Mouse (Mus musculus) monocyte, adult 2 months (primary cell): ENCODE data around the gene Srf.
"Not testable (repeated sequence)": the region's sequence is repeated elsewhere in the genome, so short reads cannot be mapped to it uniquely, and the experiment has no call there.

Experiments
- DNase-seq, 2 experiments: peaks; one replicate each; pipeline ENCODE4 v3.0.0; 2022; ENCODE audit warnings: low spot score in 2 of 2, low read depth in 1 of 2

Gene Srf

DNA sequence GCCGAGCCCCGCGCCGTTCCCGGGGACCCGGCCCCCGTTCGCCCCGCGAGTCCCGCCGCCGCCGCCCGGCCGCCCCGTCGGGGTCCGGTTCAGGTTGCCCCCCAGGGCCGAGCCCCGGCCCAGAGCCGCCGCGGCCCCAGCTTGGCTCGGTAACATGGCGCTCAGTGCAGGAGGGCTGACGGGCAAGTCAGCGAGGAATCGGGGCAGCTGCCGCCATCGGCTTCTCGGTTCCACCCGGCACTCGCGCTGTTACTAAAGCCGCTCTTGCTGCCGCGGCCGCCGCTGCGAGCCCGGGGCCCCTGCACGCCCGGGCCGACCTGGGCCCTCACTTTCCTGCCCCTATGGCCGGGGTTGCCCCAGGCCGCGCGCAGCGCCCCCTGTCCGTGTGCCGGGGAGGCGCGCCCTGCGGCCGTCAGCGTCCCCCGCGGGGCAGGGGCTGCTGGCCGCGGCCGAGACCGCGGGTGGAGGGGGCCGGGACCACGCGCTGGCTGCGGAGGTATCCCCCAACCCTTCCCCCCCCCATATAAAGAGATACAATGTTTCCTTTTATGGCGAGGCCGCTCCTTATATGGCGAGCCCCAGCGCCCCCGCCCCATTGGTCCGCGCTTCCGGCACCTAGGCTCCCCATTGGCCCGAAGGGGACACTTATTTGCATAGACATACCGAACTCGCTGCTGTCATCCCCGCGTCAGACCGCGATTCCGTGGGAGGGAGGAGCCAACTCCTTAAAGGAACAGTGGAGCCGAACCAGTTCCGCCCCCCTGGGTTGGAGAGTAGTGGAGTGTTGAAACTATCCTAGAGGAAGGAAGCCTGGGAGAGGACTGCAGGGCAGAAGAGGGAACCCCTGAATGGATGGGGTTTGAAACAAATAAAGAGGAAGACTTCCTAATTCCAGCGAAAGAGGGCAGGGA is at the start of gene Srf:
Srf (minus strand) TSS at position 503 of the 911 bp plus-strand sequence.
- peak; percentile 93 for DNase-seq

DNA sequence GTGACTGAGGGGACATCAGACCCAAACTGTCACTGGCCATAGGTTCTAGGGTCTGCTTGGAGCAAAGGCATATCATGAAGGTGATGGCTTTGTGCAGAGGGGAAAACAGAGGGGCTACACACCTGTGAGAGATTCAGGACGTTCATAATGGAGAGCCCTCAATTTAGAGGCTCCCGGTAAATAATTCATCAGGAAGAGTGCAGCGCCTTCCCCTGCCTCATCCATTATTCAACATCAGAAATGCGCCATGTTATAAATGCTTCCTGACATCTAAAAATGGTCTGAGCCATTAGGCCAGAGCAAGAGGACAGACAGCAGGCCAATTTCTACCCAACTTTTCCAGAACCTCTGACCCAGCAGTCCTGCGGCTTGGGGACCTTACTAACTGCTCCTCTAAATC is 49.2 kb upstream of the Srf start:
- no peak for DNase-seq

DNA sequence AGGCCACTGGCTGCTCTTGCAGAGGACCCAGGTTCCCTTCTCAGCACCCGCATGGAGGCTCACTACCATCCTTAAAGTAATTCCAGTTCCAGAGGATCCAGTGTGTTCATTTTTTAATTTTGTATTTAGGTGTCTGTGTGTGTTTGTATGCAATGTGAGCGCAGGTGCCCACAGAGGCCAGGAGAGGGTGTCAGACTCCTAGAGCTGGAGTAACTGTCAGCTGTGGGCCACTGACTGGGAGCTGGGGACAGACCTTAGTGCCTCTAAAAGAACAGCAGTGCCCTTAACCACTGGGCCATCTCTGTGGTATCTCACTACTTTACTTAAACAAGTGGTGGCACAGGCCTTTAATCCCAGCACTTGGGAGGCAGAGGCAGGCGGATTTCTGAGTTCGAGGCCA is 47.3 kb upstream of the Srf start:
- no peak for DNase-seq

DNA sequence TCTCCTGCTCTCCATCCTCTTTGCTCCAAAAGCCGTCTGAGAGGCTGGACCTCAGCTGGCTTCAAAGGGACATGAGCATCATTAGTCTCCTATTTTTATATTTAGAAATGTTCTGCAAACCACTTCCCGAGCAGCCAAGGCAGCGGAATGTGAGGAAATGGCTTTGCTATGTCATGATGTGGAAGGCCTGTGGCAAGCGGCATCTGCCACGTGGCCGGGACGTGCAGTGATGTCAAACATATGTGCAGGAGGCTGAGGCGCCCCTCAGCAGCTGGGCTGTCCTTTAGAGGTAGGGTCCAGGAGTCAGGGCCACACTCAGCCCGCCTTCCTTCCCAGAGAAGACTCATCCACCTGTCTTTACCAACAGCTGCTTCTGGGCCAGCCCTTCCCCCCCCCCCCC is 46.2 kb upstream of the Srf start:
- DNase-seq, result no peak

DNA sequence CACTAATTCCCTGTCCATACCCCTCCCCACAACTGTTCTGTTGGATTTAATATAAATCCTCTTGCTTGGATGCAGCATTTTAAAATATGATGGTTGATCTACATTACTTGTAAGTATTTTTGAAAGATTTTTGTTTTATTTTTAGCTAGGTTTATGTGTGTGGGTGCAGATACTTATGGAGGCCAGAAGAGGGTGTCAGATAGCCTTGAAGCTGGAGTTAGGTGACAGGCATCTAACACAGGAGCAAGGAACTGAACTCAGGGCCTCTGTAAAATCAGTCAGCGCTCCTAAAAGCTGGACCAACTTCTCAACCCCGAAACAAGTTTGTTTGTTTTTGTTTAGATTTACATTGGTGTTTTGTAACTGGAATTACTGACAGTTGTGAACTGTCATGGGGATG is 44.6 kb upstream of the Srf start:
- no peak for DNase-seq

DNA sequence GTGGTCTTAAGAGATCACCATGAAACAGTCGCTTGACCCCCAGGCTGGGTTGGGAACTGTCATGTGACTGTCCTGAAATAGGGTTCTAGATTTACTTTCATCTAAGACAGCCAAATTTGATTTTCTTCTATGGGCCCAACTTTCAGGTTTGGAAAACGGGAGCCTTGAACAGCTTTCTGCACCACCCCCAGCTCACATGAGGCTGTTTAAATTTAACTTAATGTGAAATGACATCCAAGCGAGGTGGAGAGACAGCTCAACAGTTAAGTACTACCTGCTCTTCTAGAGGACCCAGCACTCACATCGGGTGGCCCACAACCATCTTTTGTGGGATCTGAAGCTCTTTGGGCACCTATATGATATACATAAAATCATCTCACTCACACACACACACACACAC is 43.0 kb upstream of the Srf start:
- DNase-seq, result no peak

DNA sequence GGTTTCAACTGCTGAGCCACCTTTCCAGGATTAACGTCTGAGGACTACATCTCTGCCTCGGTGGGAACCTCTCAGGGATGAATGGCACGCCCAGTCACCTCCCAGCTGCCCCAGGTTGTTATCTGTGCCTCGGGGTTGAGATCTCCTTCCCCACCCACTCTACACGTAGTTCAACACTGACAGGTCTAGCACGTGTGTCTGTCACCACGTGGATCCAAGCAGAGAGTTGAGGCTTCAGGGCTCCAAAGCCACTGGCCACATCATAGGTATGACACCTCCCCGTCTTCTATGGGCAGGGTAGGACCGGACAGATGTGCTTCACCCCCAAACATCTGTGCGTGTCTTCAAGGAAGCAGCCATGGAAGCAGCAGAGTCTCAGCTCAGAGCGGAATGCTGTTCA is 42.0 kb upstream of the Srf start:
- no peak for DNase-seq

DNA sequence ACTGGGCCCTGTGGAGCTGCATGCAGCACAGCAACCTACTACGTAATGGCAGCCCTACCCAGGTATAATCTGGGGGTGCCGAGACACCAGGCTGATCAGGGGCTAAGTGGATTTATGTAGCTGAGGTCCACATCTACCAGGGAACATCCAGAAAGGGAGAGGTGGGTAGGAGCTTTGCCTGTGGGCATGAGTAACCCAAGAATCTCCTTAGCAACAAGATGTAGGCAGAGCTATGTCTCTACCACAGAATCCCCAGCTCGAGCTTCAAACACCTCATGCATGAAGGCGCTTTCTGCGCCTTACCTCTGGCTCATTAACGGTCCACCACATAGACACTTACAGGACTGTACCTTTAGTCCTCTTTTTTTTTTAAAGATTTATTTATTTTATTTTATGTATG is 39.4 kb upstream of the Srf start:
- DNase-seq, result no peak

DNA sequence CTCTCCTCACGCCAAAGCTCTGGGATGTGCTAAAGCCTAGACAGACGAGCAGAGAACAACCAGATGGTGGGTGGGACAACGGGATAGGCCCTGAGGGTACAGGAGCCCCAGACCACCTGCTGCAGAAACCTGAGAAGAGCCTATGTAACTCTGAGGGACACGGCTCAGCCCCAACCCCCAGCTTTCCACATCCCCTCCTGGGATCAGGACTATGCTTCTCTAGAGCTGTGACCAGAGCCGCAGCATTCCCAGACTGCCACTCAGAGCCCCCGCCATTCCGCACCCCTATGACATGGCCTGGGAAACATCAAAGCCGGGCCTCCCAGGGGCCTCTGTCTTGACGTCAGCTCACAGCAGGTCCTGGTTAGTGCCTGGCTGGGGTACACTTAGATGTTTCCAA is 38.6 kb upstream of the Srf start:
- DNase-seq, result no peak

DNA sequence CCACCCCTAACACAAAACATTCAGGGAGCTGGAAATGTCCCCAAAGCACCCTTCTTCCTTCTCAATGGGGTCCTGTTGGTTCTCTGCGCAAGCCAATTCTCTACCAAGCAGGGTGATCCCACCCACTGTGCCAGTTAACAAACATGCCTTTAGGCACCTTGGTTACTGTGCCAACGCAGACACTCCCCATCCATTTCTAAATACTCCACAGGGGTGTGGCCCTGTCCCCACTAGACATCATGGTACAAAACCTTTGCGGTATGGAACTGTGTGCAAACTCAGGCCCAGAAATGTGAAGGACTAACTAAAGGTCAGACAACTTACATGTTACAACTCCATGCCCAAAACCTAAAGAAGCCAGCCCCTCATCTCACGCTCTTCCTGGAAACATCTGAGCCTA is 37.1 kb upstream of the Srf start:
- no peak for DNase-seq

DNA sequence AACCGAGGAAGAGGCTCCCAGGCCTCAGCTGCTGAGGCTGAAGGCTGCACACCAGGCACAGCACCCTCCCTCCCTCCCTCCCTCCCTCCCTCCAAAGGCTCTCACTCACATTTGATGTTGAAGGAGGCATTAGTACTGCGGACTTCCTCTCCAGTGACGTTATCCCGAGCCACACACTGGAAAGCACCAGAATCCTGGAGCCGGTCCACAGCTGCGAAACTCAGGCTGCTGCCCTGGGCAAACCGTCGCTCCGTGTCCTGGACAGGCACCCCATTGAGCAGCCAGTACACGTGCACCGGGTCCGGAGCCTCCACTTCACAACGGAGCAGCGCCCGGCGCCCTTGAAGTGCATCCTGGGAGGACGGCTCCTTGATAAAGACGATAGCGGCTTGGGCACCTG is 35.4 kb upstream of the Srf start:
- DNase-seq, result no peak

DNA sequence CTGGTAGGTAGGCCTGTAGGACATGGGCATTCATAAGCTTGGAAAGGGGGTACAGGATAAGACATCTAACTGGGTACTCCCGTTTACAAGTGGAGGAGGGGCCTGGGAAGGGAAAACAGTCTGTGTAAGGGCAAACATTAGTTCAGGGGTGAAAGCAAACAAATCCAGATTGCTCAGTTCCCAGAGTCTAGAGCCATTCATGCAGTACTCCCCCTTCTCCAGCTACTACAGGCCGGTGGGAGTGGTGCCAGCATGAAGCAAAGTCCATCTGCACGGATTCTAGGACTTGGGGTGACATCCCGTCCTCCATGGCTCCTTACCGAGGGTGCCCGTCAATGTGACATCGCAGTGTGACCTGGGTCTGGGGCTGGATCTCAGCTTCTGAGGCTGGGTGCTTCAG is 34.5 kb upstream of the Srf start:
- DNase-seq, result no peak

DNA sequence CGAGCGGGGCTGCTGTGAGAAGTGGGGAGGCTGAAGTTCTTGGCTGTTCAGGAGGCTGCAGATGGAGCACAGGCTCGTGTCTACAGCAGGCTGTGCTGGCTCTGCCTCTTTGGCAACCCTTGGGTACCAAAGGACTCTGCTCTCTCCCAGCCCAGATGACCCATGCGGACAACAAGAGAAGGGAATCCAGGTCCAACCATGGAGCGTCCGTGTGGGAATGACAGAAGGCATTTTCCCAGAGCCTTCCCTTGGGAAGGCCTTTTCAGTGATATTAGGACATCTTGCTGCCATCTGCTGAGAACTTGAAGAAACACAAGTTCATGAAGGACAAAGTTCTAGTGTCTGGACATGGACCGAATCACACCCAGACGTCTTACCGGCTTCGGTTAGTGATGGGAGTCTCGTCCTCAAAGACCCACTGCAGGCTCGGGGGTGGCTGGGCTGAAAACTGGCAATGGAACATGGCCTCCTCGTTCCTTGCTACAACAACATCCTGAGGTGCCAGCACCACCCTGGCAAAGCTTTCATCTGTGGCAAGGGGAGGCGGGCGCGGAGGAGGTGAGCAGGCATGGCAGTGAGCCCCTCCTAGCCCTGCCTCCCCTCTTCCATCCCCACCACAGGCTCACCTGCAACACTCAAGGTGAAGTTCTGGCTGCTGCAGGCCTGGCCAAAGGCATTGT is 33.8 kb upstream of the Srf start:
- DNase-seq, result no peak

DNA sequence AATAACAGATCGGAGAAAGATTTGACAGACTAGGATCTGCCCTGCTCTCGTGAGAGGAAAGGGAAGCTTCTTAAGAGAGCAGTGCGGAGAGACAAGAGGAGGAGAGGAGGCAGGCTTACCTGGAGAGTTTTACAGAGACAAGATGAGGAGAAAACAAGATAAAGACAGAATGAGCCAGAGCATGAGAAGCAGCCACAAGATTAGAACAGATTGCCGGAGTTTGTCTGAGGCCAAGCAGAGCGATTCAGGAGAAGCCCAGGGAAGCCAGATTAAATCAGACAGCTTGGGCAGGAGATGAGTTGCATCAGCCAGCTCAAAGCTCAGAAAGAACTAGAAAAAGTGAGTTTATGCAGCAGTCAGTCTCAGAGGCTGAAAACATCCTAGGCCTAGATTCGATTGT is 32.9 kb upstream of the Srf start:
- DNase-seq, result no peak

DNA sequence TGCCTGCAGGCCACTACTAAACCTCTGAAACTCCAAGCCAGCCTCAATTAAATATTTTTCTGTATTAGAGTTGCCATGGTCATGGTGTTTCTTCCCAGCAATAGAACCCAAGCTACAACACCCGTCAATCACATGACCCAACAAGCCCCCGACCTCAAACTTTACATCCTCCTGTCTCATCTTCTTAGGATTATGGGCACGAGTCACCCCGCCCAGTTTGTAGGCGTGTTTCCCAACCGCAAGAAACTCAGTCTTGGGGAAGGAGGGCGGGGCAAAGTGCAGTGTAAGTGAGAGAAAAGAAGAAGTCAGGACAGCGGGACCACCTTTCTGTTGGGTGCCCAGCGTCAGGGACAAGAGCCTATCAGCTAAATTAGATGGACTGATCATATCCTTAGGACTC is 32.2 kb upstream of the Srf start:
- DNase-seq, result no peak

DNA sequence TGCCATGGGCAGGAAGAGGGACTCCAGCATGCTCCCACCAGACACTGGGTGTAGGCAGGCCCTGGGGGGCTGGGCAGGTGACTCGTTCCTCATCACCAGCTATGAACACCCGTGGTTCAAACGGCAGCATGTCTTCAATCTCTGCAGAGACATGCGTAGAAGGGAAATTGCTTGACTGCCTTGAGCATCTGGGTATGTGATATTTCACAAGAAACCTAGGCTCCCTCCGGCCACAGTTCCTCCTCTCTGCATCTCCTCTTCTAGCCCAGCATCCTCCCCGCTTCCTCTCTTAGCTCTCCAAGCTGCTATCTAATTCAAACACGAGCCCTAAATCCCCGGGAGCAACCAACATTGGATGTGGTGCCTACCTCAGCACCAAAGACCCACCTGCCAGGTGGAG is 30.4 kb upstream of the Srf start:
- DNase-seq, result no peak

DNA sequence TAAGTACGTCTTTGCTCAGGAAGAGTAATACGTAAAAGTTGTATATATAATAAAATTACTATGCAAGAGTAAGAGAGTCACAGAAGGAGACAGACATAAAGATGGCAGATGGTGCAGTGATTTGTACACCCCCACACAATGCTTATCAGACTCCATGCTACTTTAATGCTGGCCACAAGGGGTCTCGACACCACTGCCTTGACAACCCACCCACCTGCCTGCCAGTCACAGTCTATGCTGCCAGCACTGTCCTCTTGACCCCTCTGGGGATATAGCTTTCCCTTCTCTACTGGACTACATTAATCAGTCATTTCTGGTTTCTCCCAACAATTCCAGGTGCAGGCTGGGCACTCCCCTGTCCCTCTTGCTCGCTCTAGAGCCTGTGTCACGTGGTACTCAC is 22.7 kb upstream of the Srf start:
- no peak for DNase-seq

DNA sequence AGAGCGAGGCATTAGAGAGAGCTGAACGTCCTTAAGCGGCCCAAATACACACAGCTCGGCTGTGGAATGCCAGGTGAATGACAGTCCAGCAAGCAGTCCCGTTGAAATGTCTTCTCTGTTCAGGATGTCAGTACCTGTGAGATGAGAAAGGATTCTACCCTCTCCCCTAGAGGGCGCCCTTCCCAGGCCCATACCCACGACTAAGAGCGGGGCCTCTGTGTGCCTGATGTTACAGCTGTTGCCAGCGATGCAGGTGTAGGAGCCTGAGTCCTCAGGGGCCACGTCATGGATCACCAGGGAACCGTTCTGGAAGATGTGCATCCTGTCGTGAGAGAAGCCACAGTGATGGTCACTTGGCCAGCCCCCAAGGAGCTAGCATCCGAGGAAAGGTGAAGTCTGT is 20.1 kb upstream of the Srf start:
- DNase-seq, result no peak

DNA sequence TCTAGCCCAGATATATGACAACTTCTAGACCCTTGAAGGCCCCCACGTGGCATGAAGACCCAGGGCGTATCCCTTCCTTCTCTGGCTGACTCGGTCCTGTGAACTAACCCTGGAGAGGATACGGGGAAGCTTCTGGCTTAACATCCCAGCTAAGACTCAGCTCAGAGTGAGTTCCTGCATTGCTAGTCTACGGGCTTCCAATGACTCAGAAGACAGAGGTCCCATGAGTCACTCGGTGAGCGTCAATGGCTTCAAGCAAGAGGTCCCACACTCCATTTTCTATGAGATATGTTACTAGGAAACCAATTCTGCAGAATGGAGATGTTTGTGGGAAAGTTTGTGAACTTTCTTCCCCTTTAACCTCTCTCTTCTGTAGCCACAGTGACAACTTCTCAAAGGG is 18.6 kb upstream of the Srf start:
- no peak for DNase-seq

DNA sequence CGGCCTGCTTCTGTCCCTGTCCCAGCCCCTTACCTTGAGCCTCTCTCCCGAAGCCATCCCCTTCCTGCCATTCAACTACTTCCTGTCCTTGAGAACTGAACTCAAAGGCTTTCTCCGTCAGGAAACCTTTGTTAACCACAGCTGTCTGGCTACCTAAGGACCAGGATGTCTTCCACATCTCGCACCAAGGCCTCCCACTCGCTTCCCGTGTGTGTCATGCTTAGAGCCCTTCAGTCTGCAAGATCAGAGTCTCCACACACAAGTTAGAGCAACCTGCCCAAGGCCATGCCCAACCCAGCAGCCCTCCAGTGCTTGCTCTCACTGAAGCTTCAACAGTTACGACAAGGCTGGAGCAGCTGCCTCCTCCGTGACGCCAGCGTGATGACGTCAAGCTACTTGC is 15.0 kb upstream of the Srf start:
- no peak for DNase-seq

DNA sequence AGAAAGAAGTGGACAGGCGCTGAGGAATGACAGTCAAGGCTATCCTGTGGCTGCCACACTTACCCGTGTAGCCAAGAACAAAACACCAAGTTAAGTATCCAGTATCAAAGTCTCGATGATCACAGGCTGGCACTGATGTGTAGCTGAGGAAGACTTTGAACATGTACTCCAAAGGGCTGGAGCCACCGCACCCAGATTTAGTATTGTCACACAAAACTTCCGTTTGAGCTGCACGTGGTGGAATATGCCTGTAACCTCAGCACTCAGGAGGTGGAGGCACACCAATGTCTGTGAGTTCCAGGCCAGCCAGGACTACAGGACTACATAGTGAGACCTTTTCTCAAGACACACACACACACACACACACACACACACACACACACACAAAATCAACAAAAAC is 3.2 kb upstream of the Srf start:
- DNase-seq, result no peak

DNA sequence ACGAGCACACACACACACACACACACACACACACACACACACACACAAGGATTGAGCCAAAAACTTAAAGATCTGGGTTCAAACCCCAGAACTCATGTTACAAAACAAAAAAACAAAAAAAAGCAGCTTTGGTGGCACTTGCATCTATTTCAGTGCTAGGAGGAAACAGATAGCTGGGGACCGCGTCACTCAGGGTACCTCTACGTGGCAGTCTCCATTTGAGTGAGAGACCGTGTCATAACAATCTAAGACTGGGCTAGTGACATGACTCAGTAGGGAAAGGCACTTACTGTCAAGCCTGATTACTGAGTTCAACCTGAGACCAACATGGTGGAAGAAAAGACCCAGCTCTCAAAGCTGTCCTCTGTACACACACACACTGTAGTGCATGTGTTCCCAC is 2.2 kb upstream of the Srf start:
- no peak for DNase-seq

DNA sequence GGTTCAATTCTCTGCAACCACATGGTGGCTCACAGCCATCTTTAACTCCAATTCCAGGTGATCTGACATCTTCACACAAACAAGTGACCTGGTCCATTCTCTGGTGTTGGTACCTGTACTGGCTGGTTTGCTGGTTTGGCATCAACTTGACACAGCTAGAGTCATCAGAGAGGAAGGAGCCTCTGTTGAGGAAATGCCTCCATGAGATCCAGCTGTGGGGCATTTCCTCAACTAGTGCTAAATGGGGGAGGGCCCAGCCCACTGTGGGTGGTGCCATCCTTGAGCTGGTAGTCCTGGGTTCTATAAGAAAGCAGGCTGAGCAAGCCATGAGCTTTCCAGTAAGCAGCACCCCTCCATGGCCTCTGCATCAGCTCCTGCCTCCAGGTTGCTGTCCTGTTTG is 1.3 kb upstream of the Srf start:
- not testable (repeated sequence) for DNase-seq
